Comparison of ENCODE assay signal across 8 mouse cellular contexts in genomic region chr6:85153970-85154540, GRCm38 (mm10). TPM values are rescaled to one million over a fixed set of nuclear protein-coding genes. Genes with fewer than 3 reads are reported as not detected.
A peak's percentile ranks its signal among the peaks of the same experiment; 100 is the strongest.
DNase-seq lines count a peak whose midpoint lies in the region; ATAC-seq and TF ChIP-seq lines count a peak whose summit lies in the region.

No protein-coding gene starts in this region.

- no peaks in the 10 kb centered on the region for H3K36me3 ChIP-seq in kidney, embryonic 15.5 days
- no peaks in the 10 kb centered on the region for H3K36me3 ChIP-seq in limb, embryonic 14.5 days (ENCODE audit: control insufficient read depth, insufficient read depth, low read length)

- 15% methylated on average over 9 of the region's 9 CpGs for whole genome bisulfite sequencing in kidney, embryonic 15.5 days
- 14% methylated on average over 9 of the region's 9 CpGs for WGBS in limb, embryonic 14.5 days

- no peak overlapping the region for H3K4me3 ChIP-seq in kidney, embryonic 15.5 days (replicated peaks)
- no peak overlapping the region for H3K4me3 ChIP-seq in limb, embryonic 14.5 days (replicated peaks; ENCODE audit: low read length)

- peak; percentile 60 for ATAC-seq in kidney, embryonic 15.5 days (replicated peaks; ENCODE audit: low FRiP score)
- peak; percentile 39; the same call in 1 of the 2 replicates for ATAC-seq in limb, embryonic 14.5 days (ENCODE audit: low FRiP score, low read depth)

- no peaks in the 10 kb centered on the region for H3K27me3 ChIP-seq in kidney, embryonic 15.5 days
- H3K27me3 ChIP-seq in limb, embryonic 14.5 days (ENCODE audit: control insufficient read depth, insufficient read depth, low read length), result no peaks in the 10 kb centered on the region

- no peaks in the 10 kb centered on the region for H3K9me3 ChIP-seq in kidney, embryonic 15.5 days (replicated peaks)
- H3K9me3 ChIP-seq in limb, embryonic 14.5 days (ENCODE audit: control insufficient read depth, low read length), result no peaks in the 10 kb centered on the region

- no peak for TF ChIP-seq POLR2A in limb, embryonic 14.5 days (IDR thresholded peaks at IDR 0.05; ENCODE audit: borderline replicate concordance, extremely low read depth, insufficient read depth, insufficient read length)

- H3K27ac ChIP-seq in kidney, embryonic 15.5 days, result no peak overlapping the region
- no peak overlapping the region for H3K27ac ChIP-seq in limb, embryonic 14.5 days (replicated peaks; ENCODE audit: low read depth, low read length)

- no peak overlapping the region for H3K9ac ChIP-seq in kidney, embryonic 15.5 days
- no peak overlapping the region for H3K9ac ChIP-seq in limb, embryonic 14.5 days (ENCODE audit: low read depth, low read length, severe bottlenecking)

- no peak overlapping the region for H3K4me2 ChIP-seq in kidney, embryonic 15.5 days
- H3K4me2 ChIP-seq in limb, embryonic 14.5 days (replicated peaks; ENCODE audit: low read depth, low read length, severe bottlenecking), result no peak overlapping the region

- peak; percentile 96 for DNase-seq in 3T3-L1 (ENCODE audit: low read depth, low spot score)
- peak; percentile 55 to 64 for DNase-seq in adrenal gland, adult 18-20 months (ENCODE audit: low spot score in 2 of 2)
- peak; percentile 92 for DNase-seq in embryo, embryonic 11 days
- peak; percentile 63 to 71 for DNase-seq in heart, adult 9 months (ENCODE audit: low spot score in 2 of 2)
- DNase-seq in limb, embryonic 14.5 days (ENCODE audit: low spot score), result peak; percentile 95
- peak; percentile 52 to 56 for DNase-seq in natural killer cell, adult 2 months (ENCODE audit: low spot score in 2 of 2)
- peak; percentile 81 for DNase-seq in telencephalon, adult 2 months (ENCODE audit: low read depth, low spot score)

- H3K4me1 ChIP-seq in kidney, embryonic 15.5 days, result peaks cover 15% of the 10 kb centered on the region
- peaks cover 2% of the 10 kb centered on the region; the same call in 1 of the 2 replicates for H3K4me1 ChIP-seq in limb, embryonic 14.5 days (ENCODE audit: control insufficient read depth, insufficient read depth, low read length)

RNA-seq across cellular contexts. Expression of gene Spr, which starts 16.5 kb away (rescaled TPM):
- 10 to 100 TPM; 67.1 to 77.5 TPM for total RNA-seq in adrenal gland, adult 18-20 months (2021)
- 64.0 and 66.6 TPM in 2 replicates for polyA plus RNA-seq in kidney, embryonic 15.5 days (2015; fragmentation: Nextera tagmentation; extraction: Ambion mirVana)
- polyA plus RNA-seq in limb, embryonic 14.5 days (2012; rRNA removed), result 16.8 and 18.4 TPM in 2 replicates
- polyA plus RNA-seq in limb, embryonic 14.5 days (2014; fragmentation: Nextera tagmentation; extraction: Ambion mirVana), result 58.2 and 59.9 TPM in 2 replicates

RNA-seq across cellular contexts. Expression of gene Emx1, which starts 33.2 kb away (rescaled TPM):
- not detected for total RNA-seq in adrenal gland, adult 18-20 months (2021)
- polyA plus RNA-seq in kidney, embryonic 15.5 days (2015; fragmentation: Nextera tagmentation; extraction: Ambion mirVana), result 12.1 and 12.9 TPM in 2 replicates
- polyA plus RNA-seq in limb, embryonic 14.5 days (2012; rRNA removed), result 0.15 and 0.63 TPM in 2 replicates
- polyA plus RNA-seq in limb, embryonic 14.5 days (2014; fragmentation: Nextera tagmentation; extraction: Ambion mirVana), result 0.17 TPM in 1 of 2 replicates, not detected in the other
